Mouse (Mus musculus) kidney, postnatal 0 days (tissue): ENCODE data around the gene Gpc6. TPM values are rescaled to one million over a fixed set of nuclear protein-coding genes. Genes with fewer than 3 reads are reported as not detected.
A peak's percentile ranks its signal among the peaks of the same experiment; 100 is the strongest.

ENCODE experiments used
- ATAC-seq: fragments of 200-750 bp; cut with Nextera tagmentation; replicated peaks from 2 replicates; pipeline ENCODE4 v1.8.0; 2017; ENCODE audit warnings: low read depth, moderate number of reproducible peaks, moderate TSS enrichment, moderate library complexity; ENCODE audit not compliant: low FRiP score
- DNase-seq: peaks from one replicate; pipeline ENCODE4 v3.0.0-alpha.2; 2016; ENCODE audit warnings: low spot score
- H3K27ac ChIP-seq: fragments of 300-500 bp; sonication (generic); 2 replicates; pipeline ENCODE4 v1.5.1; 2014; ENCODE audit warnings: mild to moderate bottlenecking
- H3K27me3 ChIP-seq: fragments of 300-500 bp; sonication (generic); 2 replicates; pipeline ENCODE4 v1.6.1; 2014; ENCODE audit warnings: low read length, mixed read lengths; ENCODE audit not compliant: insufficient read depth
- H3K36me3 ChIP-seq: fragments of 300-500 bp; sonication (generic); 2 replicates; pipeline ENCODE4 v1.6.1; 2014; ENCODE audit warnings: low read length, mixed read lengths; ENCODE audit not compliant: insufficient read depth
- H3K4me1 ChIP-seq: fragments of 300-500 bp; sonication (generic); replicated peaks from 2 replicates; pipeline ENCODE4 v1.6.1; 2014; ENCODE audit warnings: antibody characterized with exemption, low read length, mixed read lengths; ENCODE audit not compliant: insufficient read depth
- H3K4me2 ChIP-seq: fragments of 300-500 bp; sonication (generic); 2 replicates; pipeline ENCODE4 v1.6.1; 2014; ENCODE audit warnings: mild to moderate bottlenecking, low read length, moderate library complexity, mixed read lengths
- H3K4me3 ChIP-seq: fragments of 300-500 bp; sonication (generic); replicated peaks from 2 replicates; pipeline ENCODE4 v1.5.1; 2014; ENCODE audit warnings: low read depth, low read length
- H3K9ac ChIP-seq: fragments of 300-500 bp; sonication (generic); 2 replicates; pipeline ENCODE4 v1.6.1; 2014; ENCODE audit warnings: low read depth, low read length
- H3K9me3 ChIP-seq: fragments of 300-500 bp; sonication (generic); replicated peaks from 2 replicates; pipeline ENCODE4 v1.6.1; 2016; ENCODE audit warnings: low read length, inconsistent platforms, mixed read lengths
- CTCF ChIP-seq: IDR thresholded peaks from 2 replicates; pipeline ENCODE4 v1.5.1; 2016; ENCODE audit warnings: antibody characterized with exemption, low read depth, mild to moderate bottlenecking, moderate library complexity
- WGBS: fragments of 180-500 bp; shearing (Covaris S2); extraction: QIAGEN DNeasy Blood & Tissue Kit; methylation state at CpG from one replicate; pipeline ENCODE4 v1.1.7; 2014; 5-methylcytosine and 5-hydroxymethylcytosine counted together
- polyA plus RNA-seq: library from polyadenylated mRNA; unstranded; fragments of >200 nt; fragmentation: Nextera tagmentation; extraction: Ambion mirVana; gene quantifications from 2 replicates; pipeline ENCODE4 v1.2.1, GENCODE M21; 2015

The Gpc6 gene
- polyA plus RNA-seq, 1 experiment from 2014 or later, result 46.4 TPM

DNA sequence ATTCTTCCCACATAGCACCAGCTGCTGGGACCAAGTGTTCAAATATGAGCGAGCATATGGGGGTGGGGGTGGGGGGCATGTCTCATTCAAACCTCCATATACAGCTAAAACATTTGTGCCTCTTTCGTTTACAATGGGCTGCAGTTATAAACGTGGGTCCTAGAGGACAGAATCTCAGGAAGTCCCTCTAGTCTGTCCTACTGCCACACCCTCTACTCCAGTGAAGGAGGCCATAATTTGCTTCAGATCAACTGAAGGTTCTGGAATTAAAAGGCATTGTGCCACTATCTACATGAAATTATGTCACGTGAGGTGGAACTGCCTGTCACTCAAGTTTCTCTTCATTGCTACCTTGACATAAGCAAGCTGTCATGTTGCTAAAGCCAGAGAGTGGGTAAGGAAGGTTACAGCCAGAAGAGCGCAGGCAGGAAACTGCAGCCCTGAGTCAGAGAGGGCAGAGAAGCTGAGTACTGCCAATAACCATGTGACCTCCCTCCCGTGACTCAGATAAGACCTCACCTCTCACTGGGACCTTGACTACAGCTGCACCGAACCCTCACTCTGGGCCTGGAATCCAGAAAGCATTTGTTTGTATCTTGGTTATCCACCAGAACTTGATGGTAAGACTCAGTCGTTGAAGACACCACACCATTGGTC, 1067.6 kb downstream of the Gpc6 start:
- no peaks in the 10 kb centered on the region for H3K27me3 ChIP-seq
- 64% methylated on average over 8 of the region's 8 CpGs for WGBS
- ATAC-seq, result no peak
- H3K27ac ChIP-seq, result no peak overlapping the region
- TF ChIP-seq CTCF, result no peak
- no peak overlapping the region for H3K9ac ChIP-seq
- no peaks in the 10 kb centered on the region for H3K4me1 ChIP-seq
- H3K9me3 ChIP-seq, result no peaks in the 10 kb centered on the region
- no peak overlapping the region for H3K4me3 ChIP-seq
- DNase-seq, result no peak
- no peak overlapping the region for H3K4me2 ChIP-seq
- no peaks in the 10 kb centered on the region for H3K36me3 ChIP-seq

GRCm38 (mm10) chr14:117993845-117994244, 1068.7 kb downstream of the Gpc6 start:
- Histone ChIP-seq H3K4me2 (no peak overlapping the region), H3K4me3 (no peak overlapping the region), H3K9ac (no peak overlapping the region), H3K9me3 (no peaks in the 10 kb centered on the region), H3K36me3 (no peaks in the 10 kb centered on the region), H3K27me3 (no peaks in the 10 kb centered on the region), H3K4me1 (no peaks in the 10 kb centered on the region), H3K27ac (no peak overlapping the region)
- DNase-seq, result no peak
- no peak for TF ChIP-seq CTCF
- no peak; the same call in 1 of the 2 replicates for ATAC-seq
- WGBS, result 70% methylated on average over 6 of the region's 6 CpGs

GRCm38 (mm10) chr14:118004434-118004833, 1079.3 kb downstream of the Gpc6 start:
- Histone ChIP-seq H3K9me3 (no peaks in the 10 kb centered on the region), H3K4me1 (0 out of 2 replicates have a peak, but pooled peaks cover 3% of the 10 kb centered on the region), H3K27me3 (no peaks in the 10 kb centered on the region), H3K36me3 (no peaks in the 10 kb centered on the region), H3K4me2 (no peak overlapping the region), H3K4me3 (no peak overlapping the region), H3K27ac (no peak overlapping the region), H3K9ac (no peak overlapping the region)
- TF ChIP-seq CTCF, result no peak
- ATAC-seq (no peak), DNase-seq (no peak)
- 84% methylated on average over 10 of the region's 10 CpGs for WGBS

GRCm38 (mm10) chr14:118005697-118006096, 1080.6 kb downstream of the Gpc6 start:
- H3K4me2 ChIP-seq, result no peak overlapping the region
- peak; percentile 83 for TF ChIP-seq CTCF
- DNase-seq (peak; percentile 92), ATAC-seq (no peak; the same call in 1 of the 2 replicates)
- H3K4me1 ChIP-seq, result 0 out of 2 replicates have a peak, but pooled peaks cover 3% of the 10 kb centered on the region
- 4% methylated on average over 5 of the region's 5 CpGs for WGBS
- H3K36me3 ChIP-seq, result no peaks in the 10 kb centered on the region
- no peak overlapping the region for H3K27ac ChIP-seq
- H3K4me3 ChIP-seq, result no peak overlapping the region
- no peaks in the 10 kb centered on the region for H3K27me3 ChIP-seq
- no peaks in the 10 kb centered on the region for H3K9me3 ChIP-seq
- no peak overlapping the region for H3K9ac ChIP-seq

GRCm38 (mm10) chr14:118009541-118009940, 1084.4 kb downstream of the Gpc6 start:
- Histone ChIP-seq H3K4me1 (no peaks in the 10 kb centered on the region), H3K4me3 (no peak overlapping the region), H3K4me2 (no peak overlapping the region), H3K27ac (no peak overlapping the region), H3K9me3 (no peaks in the 10 kb centered on the region), H3K9ac (no peak overlapping the region), H3K36me3 (no peaks in the 10 kb centered on the region), H3K27me3 (no peaks in the 10 kb centered on the region)
- WGBS, result 65% methylated on average over 9 of the region's 9 CpGs
- ATAC-seq, result no peak
- DNase-seq, result no peak
- TF ChIP-seq CTCF, result no peak

DNA sequence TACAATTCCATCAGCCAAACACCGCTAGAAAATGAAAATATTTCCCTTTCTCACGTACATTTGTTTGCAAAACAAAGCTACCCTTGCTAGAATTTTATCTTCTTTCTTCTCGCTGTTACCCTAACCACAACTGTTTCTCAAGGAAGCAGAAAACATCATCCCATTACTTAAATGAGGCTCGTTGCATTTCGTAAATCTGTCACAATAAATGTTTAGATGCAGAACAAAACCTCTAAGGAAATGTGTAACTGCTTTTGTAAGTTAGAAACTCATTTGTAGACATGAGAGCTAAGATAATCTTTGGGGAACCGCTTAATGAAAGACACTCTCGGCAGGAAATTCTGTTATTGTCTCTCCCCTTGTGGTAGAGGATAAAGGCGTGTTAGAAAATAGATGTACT, 1088.1 kb downstream of the Gpc6 start:
- TF ChIP-seq CTCF, result no peak
- ATAC-seq (no peak), DNase-seq (no peak)
- Histone ChIP-seq H3K27ac (no peak overlapping the region), H3K9ac (no peak overlapping the region), H3K4me1 (no peaks in the 10 kb centered on the region), H3K27me3 (no peaks in the 10 kb centered on the region), H3K4me2 (no peak overlapping the region), H3K4me3 (no peak overlapping the region), H3K36me3 (no peaks in the 10 kb centered on the region), H3K9me3 (no peaks in the 10 kb centered on the region)
- 80% methylated on average over 8 of the region's 8 CpGs for WGBS

DNA sequence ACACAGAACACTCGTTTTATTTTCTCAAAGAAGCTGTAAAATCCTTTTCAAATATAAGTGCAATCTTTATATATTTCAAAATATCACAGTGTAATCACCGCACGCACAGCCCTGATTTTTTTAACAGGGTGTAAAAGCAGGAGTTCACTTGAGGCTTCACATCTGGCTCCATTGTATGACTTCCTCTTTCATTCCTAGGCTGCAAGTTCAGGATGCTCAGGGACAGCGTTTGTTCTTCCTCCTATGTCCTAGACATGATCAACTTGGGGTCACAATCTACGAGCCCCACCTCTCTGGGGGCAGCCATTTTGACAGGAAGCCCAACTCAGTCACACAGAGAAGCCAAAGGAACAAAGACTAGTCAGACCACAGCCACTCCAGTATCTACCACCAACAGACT, 1094.2 kb downstream of the Gpc6 start:
- Histone ChIP-seq H3K9me3 (no peaks in the 10 kb centered on the region), H3K4me3 (no peak overlapping the region), H3K4me2 (no peak overlapping the region), H3K27ac (no peak overlapping the region), H3K36me3 (no peaks in the 10 kb centered on the region), H3K27me3 (no peaks in the 10 kb centered on the region), H3K4me1 (0 out of 2 replicates have a peak, but pooled peaks cover 3% of the 10 kb centered on the region), H3K9ac (no peak overlapping the region)
- 65% methylated on average over 5 of the region's 5 CpGs for WGBS
- DNase-seq (no peak), ATAC-seq (no peak)
- no peak for TF ChIP-seq CTCF
